15 mouse cellular contexts compared by ENCODE assay signal in genomic region chr7:73551370-73551769, GRCm38 (mm10). TPM values are rescaled to one million over a fixed set of nuclear protein-coding genes. Genes with fewer than 3 reads are reported as not detected.
DNase-seq lines count a peak whose midpoint lies in the region; ATAC-seq and TF ChIP-seq lines count a peak whose summit lies in the region.
"Had no signal": no experiment of that assay in that cellular context is flagged by ENCODE, and none has a peak within 500 bp of the region (broad histone marks: within the 10 kb centered on the region; RNA-seq: fewer than 3 reads in every experiment).

No protein-coding gene starts in this region.

- no peak overlapping the region for H3K27ac ChIP-seq in hindbrain, embryonic 14.5 days
- H3K27ac ChIP-seq in hindbrain, embryonic 16.5 days (ENCODE audit: low read depth, low read length) = no peak overlapping the region
- no peak overlapping the region for H3K27ac ChIP-seq in midbrain, postnatal 0 days (ENCODE audit: low read depth, low read length)
- H3K27ac ChIP-seq in midbrain, embryonic 10.5 days (replicated peaks) = no peak overlapping the region
- H3K27ac ChIP-seq: limb, embryonic 13.5 days; midbrain, embryonic 12.5 days; neural tube, embryonic 13.5 days had no signal

- no peaks in the 10 kb centered on the region for H3K27me3 ChIP-seq in erythroblast, embryonic 14.5 days (ENCODE audit: control insufficient read depth)
- no peaks in the 10 kb centered on the region for H3K27me3 ChIP-seq in hindbrain, embryonic 14.5 days (ENCODE audit: control insufficient read depth, insufficient read depth, low read length)
- no peaks in the 10 kb centered on the region for H3K27me3 ChIP-seq in hindbrain, embryonic 16.5 days (replicated peaks; ENCODE audit: control insufficient read depth, insufficient read depth, low read length)
- no peaks in the 10 kb centered on the region for H3K27me3 ChIP-seq in midbrain, postnatal 0 days (ENCODE audit: insufficient read depth, low read length)
- H3K27me3 ChIP-seq in midbrain, embryonic 10.5 days (ENCODE audit: low read depth, poor library complexity, severe bottlenecking) = no peaks in the 10 kb centered on the region
- H3K27me3 ChIP-seq: limb, embryonic 13.5 days; midbrain, embryonic 12.5 days; neural tube, embryonic 13.5 days had no signal

- no peak overlapping the region for H3K9ac ChIP-seq in hindbrain, embryonic 14.5 days
- no peak overlapping the region for H3K9ac ChIP-seq in hindbrain, embryonic 16.5 days (ENCODE audit: low read depth, low read length)
- H3K9ac ChIP-seq in midbrain, postnatal 0 days (replicated peaks; ENCODE audit: low read length, poor library complexity, severe bottlenecking) = no peak overlapping the region
- H3K9ac ChIP-seq: limb, embryonic 13.5 days; midbrain, embryonic 12.5 days; neural tube, embryonic 13.5 days had no signal

- H3K4me1 ChIP-seq in erythroblast, embryonic 14.5 days (ENCODE audit: control insufficient read depth) = peaks cover 60% of the 10 kb centered on the region
- H3K4me1 ChIP-seq in hindbrain, embryonic 14.5 days (replicated peaks; ENCODE audit: control insufficient read depth, insufficient read depth, low read length) = peaks cover 29% of the 10 kb centered on the region
- peaks cover 20% of the 10 kb centered on the region for H3K4me1 ChIP-seq in hindbrain, embryonic 16.5 days (ENCODE audit: control insufficient read depth, insufficient read depth, low read depth, low read length)
- peaks cover 2% of the 10 kb centered on the region; the same call in 1 of the 2 replicates for H3K4me1 ChIP-seq in midbrain, postnatal 0 days (ENCODE audit: insufficient read depth, low read length)
- peaks cover 32% of the 10 kb centered on the region for H3K4me1 ChIP-seq in midbrain, embryonic 10.5 days

- no peaks in the 10 kb centered on the region for H3K9me3 ChIP-seq in erythroblast, embryonic 14.5 days (ENCODE audit: control insufficient read depth, low read length)
- H3K9me3 ChIP-seq in hindbrain, embryonic 14.5 days (ENCODE audit: control insufficient read depth, low read length) = no peaks in the 10 kb centered on the region
- H3K9me3 ChIP-seq in hindbrain, embryonic 16.5 days (ENCODE audit: control insufficient read depth, low read length) = no peaks in the 10 kb centered on the region
- H3K9me3 ChIP-seq in midbrain, postnatal 0 days (ENCODE audit: low read length) = no peaks in the 10 kb centered on the region
- no peaks in the 10 kb centered on the region for H3K9me3 ChIP-seq in midbrain, embryonic 10.5 days (replicated peaks)
- H3K9me3 ChIP-seq: limb, embryonic 13.5 days; midbrain, embryonic 12.5 days had no signal

- no peak for DNase-seq in hindbrain, embryonic 14.5 days (ENCODE audit: low spot score)
- DNase-seq in midbrain, postnatal 0 days (ENCODE audit: low spot score) = no peak
- DNase-seq in midbrain, embryonic 10.5 days (ENCODE audit: low spot score) = no peak
- DNase-seq in urinary bladder, postnatal 36 days (ENCODE audit: low spot score in 2 of 2) = no peak
- no peak for DNase-seq in right cerebral cortex, postnatal 25 days
- DNase-seq: adrenal gland, adult 8-10 months; cerebellum, postnatal 10 days; heart, adult 2 months; kidney, adult 2 months had no signal

- H3K4me2 ChIP-seq in hindbrain, embryonic 14.5 days (replicated peaks) = 0 out of 2 replicates have a peak overlapping the region, but pooled peaks have one; percentile 19
- no peak overlapping the region for H3K4me2 ChIP-seq in hindbrain, embryonic 16.5 days (ENCODE audit: low read length)
- H3K4me2 ChIP-seq in midbrain, postnatal 0 days (ENCODE audit: low read depth, low read length, poor library complexity, severe bottlenecking) = 0 out of 2 replicates have a peak overlapping the region, but pooled peaks have one; percentile 22
- H3K4me2 ChIP-seq: midbrain, embryonic 12.5 days had no signal

- no peak for ATAC-seq in erythroblast, adult 5-6 weeks (replicated peaks; ENCODE audit: low FRiP score, poor library complexity, severe bottlenecking)
- no peak for ATAC-seq in hindbrain, embryonic 14.5 days (ENCODE audit: low FRiP score)
- ATAC-seq in hindbrain, embryonic 16.5 days = no peak
- ATAC-seq in midbrain, postnatal 0 days (ENCODE audit: low FRiP score) = no peak

- peak overlapping the region; percentile 32 for H3K4me3 ChIP-seq in erythroblast, embryonic 14.5 days (replicated peaks)
- H3K4me3 ChIP-seq in hindbrain, embryonic 14.5 days (replicated peaks; ENCODE audit: low read length) = no peak overlapping the region
- H3K4me3 ChIP-seq in hindbrain, embryonic 16.5 days (ENCODE audit: low read length) = no peak overlapping the region
- H3K4me3 ChIP-seq in midbrain, postnatal 0 days (ENCODE audit: low read depth, low read length) = no peak overlapping the region
- no peak overlapping the region for H3K4me3 ChIP-seq in midbrain, embryonic 10.5 days
- H3K4me3 ChIP-seq: heart, adult 2 months; limb, embryonic 13.5 days; midbrain, embryonic 12.5 days had no signal

- peaks cover 90% of the 10 kb centered on the region for H3K36me3 ChIP-seq in erythroblast, embryonic 14.5 days (ENCODE audit: control insufficient read depth)
- H3K36me3 ChIP-seq in hindbrain, embryonic 14.5 days (replicated peaks; ENCODE audit: control insufficient read depth, insufficient read depth) = peaks cover 46% of the 10 kb centered on the region
- peaks cover 11% of the 10 kb centered on the region for H3K36me3 ChIP-seq in hindbrain, embryonic 16.5 days (ENCODE audit: control insufficient read depth, insufficient read depth, low read length)
- peaks cover 3% of the 10 kb centered on the region; the same call in 1 of the 2 replicates for H3K36me3 ChIP-seq in midbrain, postnatal 0 days (ENCODE audit: insufficient read depth, low read length)
- peaks cover 87% of the 10 kb centered on the region for H3K36me3 ChIP-seq in midbrain, embryonic 10.5 days

- no peak for TF ChIP-seq CTCF in midbrain, postnatal 0 days (IDR thresholded peaks at IDR 0.05)

RNA-seq across cellular contexts. Expression of gene Chd2, which starts 9.7 kb away (rescaled TPM):
- 6.4 and 7.1 TPM in 2 replicates for polyA plus RNA-seq in erythroblast, embryonic 14.5 days (2012)
- total RNA-seq in erythroblast, adult 5-6 weeks (2015; ENCODE audit: low replicate concordance) = 125 and 149 TPM in 2 replicates
- total RNA-seq in erythroblast, adult 5-6 weeks (2017; ENCODE audit: low replicate concordance) = 546 and 581 TPM in 2 replicates
- 35.6 and 42.3 TPM in 2 replicates for polyA plus RNA-seq in hindbrain, embryonic 14.5 days (2014; fragmentation: Nextera tagmentation; extraction: Ambion mirVana)
- polyA plus RNA-seq in hindbrain, embryonic 16.5 days (2015; fragmentation: Nextera tagmentation; extraction: Ambion mirVana) = 34.0 and 35.3 TPM in 2 replicates
- total RNA-seq in midbrain, postnatal 0 days (2014; rRNA removed) = 34.0 and 34.4 TPM in 2 replicates
- polyA plus RNA-seq in midbrain, postnatal 0 days (2015; fragmentation: Nextera tagmentation; extraction: Ambion mirVana) = 33.2 and 43.8 TPM in 2 replicates
- polyA plus RNA-seq in midbrain, embryonic 10.5 days (2016; fragmentation: Nextera tagmentation; extraction: Ambion mirVana) = 39.6 and 48.3 TPM in 2 replicates
